Mouse (Mus musculus) intestine, postnatal 0 days (tissue): ENCODE data around the gene Prmt3. TPM values are rescaled to one million over a fixed set of nuclear protein-coding genes. Genes with fewer than 3 reads are reported as not detected.

ENCODE experiments used
- ATAC-seq: fragments of 200-750 bp; cut with Nextera tagmentation; 2 replicates; pipeline ENCODE4 v1.8.0; 2017; ENCODE audit warnings: mild to moderate bottlenecking, moderate TSS enrichment, moderate library complexity
- H3K27ac ChIP-seq: fragments of 300-500 bp; sonication (generic); 2 replicates; pipeline ENCODE4 v1.5.1; 2014; ENCODE audit warnings: mild to moderate bottlenecking, low read depth, low read length, moderate library complexity
- H3K27me3 ChIP-seq: fragments of 300-500 bp; sonication (generic); replicated peaks from 2 replicates; pipeline ENCODE4 v1.6.1; 2014; ENCODE audit warnings: low read length, mixed read lengths; ENCODE audit not compliant: control insufficient read depth, insufficient read depth
- H3K36me3 ChIP-seq: fragments of 300-500 bp; sonication (generic); 2 replicates; pipeline ENCODE4 v1.6.1; 2014; ENCODE audit warnings: mild to moderate bottlenecking, moderate library complexity; ENCODE audit not compliant: control insufficient read depth, insufficient read depth
- H3K4me1 ChIP-seq: fragments of 300-500 bp; sonication (generic); replicated peaks from 2 replicates; pipeline ENCODE4 v1.6.1; 2014; ENCODE audit warnings: antibody characterized with exemption, low read length, mixed read lengths; ENCODE audit not compliant: control insufficient read depth, insufficient read depth
- H3K4me2 ChIP-seq: fragments of 300-500 bp; sonication (generic); replicated peaks from 2 replicates; pipeline ENCODE4 v1.6.1; 2014; ENCODE audit warnings: low read depth, mild to moderate bottlenecking, moderate library complexity
- H3K4me3 ChIP-seq: fragments of 300-500 bp; sonication (generic); 2 replicates; pipeline ENCODE4 v1.5.1; 2014; ENCODE audit warnings: low read depth, low read length
- H3K9ac ChIP-seq: fragments of 300-500 bp; sonication (generic); 2 replicates; pipeline ENCODE4 v1.6.1; 2014; ENCODE audit warnings: mild to moderate bottlenecking, low read depth, low read length
- H3K9me3 ChIP-seq: fragments of 300-500 bp; sonication (generic); 2 replicates; pipeline ENCODE4 v1.6.1; 2016; ENCODE audit warnings: mixed run types; ENCODE audit not compliant: control insufficient read depth
- CTCF ChIP-seq: sonication (generic); IDR thresholded peaks from 2 replicates; pipeline ENCODE4 v1.5.1; 2016; ENCODE audit warnings: low read depth, mild to moderate bottlenecking, control low read depth, antibody characterized with exemption, moderate library complexity
- WGBS: fragments of 180-500 bp; shearing (Covaris S2); extraction: QIAGEN DNeasy Blood & Tissue Kit; methylation state at CpG from one replicate; pipeline ENCODE4 v1.1.7; 2014; 5-methylcytosine and 5-hydroxymethylcytosine counted together
- polyA plus RNA-seq: library from polyadenylated mRNA; unstranded; fragments of >200 nt; fragmentation: Nextera tagmentation; extraction: Ambion mirVana; gene quantifications from 2 replicates; pipeline ENCODE4 v1.2.1, GENCODE M21; 2015

Gene Prmt3
- polyA plus RNA-seq, 1 experiment from 2014 or later, result 16.9 TPM

- ATAC-seq, result no peak
- 81% methylated on average over 5 of the region's 5 CpGs for WGBS
These were observed 99.2 kb downstream of the Prmt3 start for GRCm38 (mm10) chr7:49877307-49877706.

GRCm38 (mm10) chr7:49879051-49879450, 100.9 kb downstream of the Prmt3 start:
- no peaks in the 10 kb centered on the region for H3K36me3 ChIP-seq
- H3K9me3 ChIP-seq, result no peaks in the 10 kb centered on the region
- no peak overlapping the region for H3K4me2 ChIP-seq
- ATAC-seq, result no peak
- no peak overlapping the region for H3K27ac ChIP-seq
- H3K27me3 ChIP-seq, result no peaks in the 10 kb centered on the region
- no peak for TF ChIP-seq CTCF
- WGBS, result 86% methylated on average over 13 of the region's 13 CpGs
- no peak overlapping the region for H3K4me3 ChIP-seq
- H3K9ac ChIP-seq, result no peak overlapping the region
- H3K4me1 ChIP-seq, result no peaks in the 10 kb centered on the region

More at GRCm38 (mm10) chr7:49877307-49877706, 99.2 kb downstream of the Prmt3 start:
- Histone ChIP-seq H3K36me3 (no peaks in the 10 kb centered on the region), H3K27ac (no peak overlapping the region), H3K9me3 (no peaks in the 10 kb centered on the region), H3K4me3 (no peak overlapping the region), H3K4me2 (no peak overlapping the region), H3K4me1 (no peaks in the 10 kb centered on the region), H3K27me3 (no peaks in the 10 kb centered on the region), H3K9ac (no peak overlapping the region)
- TF ChIP-seq CTCF, result no peak

- no peak for TF ChIP-seq CTCF
- no peak for ATAC-seq
- Histone ChIP-seq H3K27ac (no peak overlapping the region), H3K4me3 (no peak overlapping the region), H3K36me3 (no peaks in the 10 kb centered on the region), H3K4me1 (no peaks in the 10 kb centered on the region), H3K27me3 (no peaks in the 10 kb centered on the region), H3K9ac (no peak overlapping the region), H3K9me3 (no peaks in the 10 kb centered on the region), H3K4me2 (no peak overlapping the region)
- WGBS, result 46% methylated on average over 8 of the region's 8 CpGs
These were observed 102.0 kb downstream of the Prmt3 start for GRCm38 (mm10) chr7:49879998-49880707.

- H3K4me1 ChIP-seq, result no peaks in the 10 kb centered on the region
- H3K4me3 ChIP-seq, result no peak overlapping the region
- H3K9me3 ChIP-seq, result no peaks in the 10 kb centered on the region
- H3K27ac ChIP-seq, result no peak overlapping the region
- TF ChIP-seq CTCF, result no peak
- no peaks in the 10 kb centered on the region for H3K36me3 ChIP-seq
- WGBS, result 29% methylated on average over 4 of the region's 4 CpGs
- no peak for ATAC-seq
- H3K4me2 ChIP-seq, result no peak overlapping the region
- H3K27me3 ChIP-seq, result no peaks in the 10 kb centered on the region
- no peak overlapping the region for H3K9ac ChIP-seq
These were observed 104.1 kb downstream of the Prmt3 start for GRCm38 (mm10) chr7:49882288-49882687.

- WGBS, result 28% methylated on average over 16 of the region's 16 CpGs
- no peaks in the 10 kb centered on the region for H3K4me1 ChIP-seq
- TF ChIP-seq CTCF, result 0 out of 2 replicates have a peak, but pooled peaks have one; percentile 5
- no peaks in the 10 kb centered on the region for H3K9me3 ChIP-seq
- no peaks in the 10 kb centered on the region for H3K27me3 ChIP-seq
- no peak for ATAC-seq
- no peak overlapping the region for H3K9ac ChIP-seq
- no peak overlapping the region for H3K4me3 ChIP-seq
- H3K36me3 ChIP-seq, result no peaks in the 10 kb centered on the region
- H3K4me2 ChIP-seq, result no peak overlapping the region
- H3K27ac ChIP-seq, result no peak overlapping the region
These were observed 104.7 kb downstream of the Prmt3 start for GRCm38 (mm10) chr7:49882694-49883389.

- Histone ChIP-seq H3K36me3 (no peaks in the 10 kb centered on the region), H3K27ac (no peak overlapping the region), H3K27me3 (peaks cover 4% of the 10 kb centered on the region; the same call in 1 of the 2 replicates), H3K4me1 (no peaks in the 10 kb centered on the region), H3K4me2 (no peak overlapping the region), H3K9ac (no peak overlapping the region), H3K4me3 (no peak overlapping the region), H3K9me3 (no peaks in the 10 kb centered on the region)
- TF ChIP-seq CTCF, result no peak
- WGBS, result 68% methylated on average over 2 of the region's 2 CpGs
- no peak for ATAC-seq
These were observed 109.7 kb downstream of the Prmt3 start for GRCm38 (mm10) chr7:49887776-49888390.
